Mouse (Mus musculus): ENCODE measurements around the gene Gse1. TPM values are rescaled to one million over a fixed set of nuclear protein-coding genes. Genes with fewer than 3 reads are reported as not detected.

Gene Gse1
- total and polyA plus RNA-seq, 3 experiments, result 12.1 to 24.3 (median 21.0) TPM

- Histone ChIP-seq H3K9ac (ENCODE audit: low read depth, low read length) (no peak overlapping the region), H3K36me3 (ENCODE audit: control insufficient read depth, insufficient read depth, low read length) (no peaks in the 10 kb centered on the region)
Observed at GRCm38 (mm10) chr8:120190107-120190809, 38.0 kb upstream of the Gse1 start.

GRCm38 (mm10) chr8:120190810-120191413, 37.3 kb upstream of the Gse1 start:
- no peak for TF ChIP-seq POLR2A (IDR thresholded peaks at IDR 0.05; ENCODE audit: insufficient read depth, low read depth, low read length)
- peak; percentile 20; the same call in 1 of the 2 replicates for TF ChIP-seq CTCF (IDR thresholded peaks at IDR 0.05)
- TF ChIP-seq EP300 (IDR thresholded peaks at IDR 0.05; ENCODE audit: insufficient read depth, low read depth, low read length), result peak; percentile 57; the same call in 1 of the 2 replicates
- WGBS, result 23% methylated on average over 20 of the region's 20 CpGs
- intact Hi-C loops (cut with DNase I), result no loop called here
- H3K4me1 ChIP-seq (ENCODE audit: control insufficient read depth, insufficient read depth, low read length), result peaks cover 33% of the 10 kb centered on the region
- H3K27ac ChIP-seq, result peak overlapping the region; percentile 89
- no peaks in the 10 kb centered on the region for H3K79me2 ChIP-seq (replicated peaks; ENCODE audit: control insufficient read depth, insufficient read depth, low read length)
- H3K9ac ChIP-seq (ENCODE audit: low read depth, low read length), result peak overlapping the region; percentile 86
- H3K36me3 ChIP-seq (ENCODE audit: control insufficient read depth, insufficient read depth, low read length), result no peaks in the 10 kb centered on the region
- H3K4me3 ChIP-seq, result peak overlapping the region; percentile 5; the same call in 1 of the 2 replicates
- no peaks in the 10 kb centered on the region for H3K27me3 ChIP-seq (ENCODE audit: control insufficient read depth, insufficient read depth, low read length)
- peak; percentile 96 to 98 for DNase-seq

More at GRCm38 (mm10) chr8:120190107-120190809, 38.0 kb upstream of the Gse1 start:
- TF ChIP-seq EP300 (IDR thresholded peaks at IDR 0.05; ENCODE audit: insufficient read depth, low read depth, low read length), result no peak
- TF ChIP-seq POLR2A (IDR thresholded peaks at IDR 0.05; ENCODE audit: insufficient read depth, low read depth, low read length), result no peak
- no peak for TF ChIP-seq CTCF (IDR thresholded peaks at IDR 0.05)
- intact Hi-C loops (cut with DNase I), result no loop called here
- Histone ChIP-seq H3K4me3 (no peak overlapping the region), H3K27ac (peak overlapping the region; percentile 89), H3K27me3 (ENCODE audit: control insufficient read depth, insufficient read depth, low read length) (no peaks in the 10 kb centered on the region), H3K79me2 (replicated peaks; ENCODE audit: control insufficient read depth, insufficient read depth, low read length) (no peaks in the 10 kb centered on the region), H3K4me1 (ENCODE audit: control insufficient read depth, insufficient read depth, low read length) (peaks cover 39% of the 10 kb centered on the region)
- 86% methylated on average over 17 of the region's 17 CpGs for WGBS
- peak in 1 of 2 experiments; percentile 38 for DNase-seq

GRCm38 (mm10) chr8:120191633-120192032, 36.6 kb upstream of the Gse1 start:
- intact Hi-C loops (cut with DNase I), result no loop called here
- 66% methylated on average over 5 of the region's 5 CpGs for WGBS
- H3K36me3 ChIP-seq (ENCODE audit: control insufficient read depth, insufficient read depth, low read length), result no peaks in the 10 kb centered on the region
- H3K79me2 ChIP-seq (replicated peaks; ENCODE audit: control insufficient read depth, insufficient read depth, low read length), result no peaks in the 10 kb centered on the region
- no peak for DNase-seq
- no peak overlapping the region for H3K4me3 ChIP-seq
- peak overlapping the region; percentile 89 for H3K27ac ChIP-seq
- peaks cover 27% of the 10 kb centered on the region for H3K4me1 ChIP-seq (ENCODE audit: control insufficient read depth, insufficient read depth, low read length)
- H3K9ac ChIP-seq (ENCODE audit: low read depth, low read length), result peak overlapping the region; percentile 3; the same call in 1 of the 2 replicates
- H3K27me3 ChIP-seq (ENCODE audit: control insufficient read depth, insufficient read depth, low read length), result no peaks in the 10 kb centered on the region
- no peak for TF ChIP-seq POLR2A (IDR thresholded peaks at IDR 0.05; ENCODE audit: insufficient read depth, low read depth, low read length)
- TF ChIP-seq EP300 (IDR thresholded peaks at IDR 0.05; ENCODE audit: insufficient read depth, low read depth, low read length), result no peak
- no peak for TF ChIP-seq CTCF (IDR thresholded peaks at IDR 0.05)

- no peak for DNase-seq
- Histone ChIP-seq H3K79me2 (replicated peaks; ENCODE audit: control insufficient read depth, insufficient read depth, low read length) (no peaks in the 10 kb centered on the region), H3K36me3 (ENCODE audit: control insufficient read depth, insufficient read depth, low read length) (no peaks in the 10 kb centered on the region), H3K27ac (no peak overlapping the region; the same call in 1 of the 2 replicates), H3K27me3 (ENCODE audit: control insufficient read depth, insufficient read depth, low read length) (no peaks in the 10 kb centered on the region), H3K4me3 (no peak overlapping the region), H3K4me1 (ENCODE audit: control insufficient read depth, insufficient read depth, low read length) (peaks cover 23% of the 10 kb centered on the region), H3K9ac (ENCODE audit: low read depth, low read length) (no peak overlapping the region)
- intact Hi-C loops (cut with DNase I), result no loop called here
- no peak for TF ChIP-seq POLR2A (IDR thresholded peaks at IDR 0.05; ENCODE audit: insufficient read depth, low read depth, low read length)
- no peak for TF ChIP-seq CTCF (IDR thresholded peaks at IDR 0.05)
- TF ChIP-seq EP300 (IDR thresholded peaks at IDR 0.05; ENCODE audit: insufficient read depth, low read depth, low read length), result no peak
- WGBS, result 97% methylated on average over 5 of the region's 5 CpGs
Observed at GRCm38 (mm10) chr8:120192118-120192517, 36.1 kb upstream of the Gse1 start.

- DNase-seq, result no peak
- Histone ChIP-seq H3K27me3 (ENCODE audit: control insufficient read depth, insufficient read depth, low read length) (no peaks in the 10 kb centered on the region), H3K79me2 (replicated peaks; ENCODE audit: control insufficient read depth, insufficient read depth, low read length) (no peaks in the 10 kb centered on the region), H3K4me1 (ENCODE audit: control insufficient read depth, insufficient read depth, low read length) (peaks cover 6% of the 10 kb centered on the region), H3K9ac (ENCODE audit: low read depth, low read length) (no peak overlapping the region), H3K27ac (no peak overlapping the region), H3K4me3 (no peak overlapping the region), H3K36me3 (ENCODE audit: control insufficient read depth, insufficient read depth, low read length) (no peaks in the 10 kb centered on the region)
- no peak for TF ChIP-seq POLR2A (IDR thresholded peaks at IDR 0.05; ENCODE audit: insufficient read depth, low read depth, low read length)
- no peak for TF ChIP-seq CTCF (IDR thresholded peaks at IDR 0.05)
- no peak for TF ChIP-seq EP300 (IDR thresholded peaks at IDR 0.05; ENCODE audit: insufficient read depth, low read depth, low read length)
- intact Hi-C loops (cut with DNase I), result no loop called here
- 89% methylated on average over 6 of the region's 6 CpGs for WGBS
Observed at GRCm38 (mm10) chr8:120201351-120201750, 26.9 kb upstream of the Gse1 start.

- intact Hi-C loops (cut with DNase I), result no loop called here
- H3K27ac ChIP-seq, result no peak overlapping the region
- DNase-seq, result no peak
Observed at GRCm38 (mm10) chr8:120202546-120202945, 25.7 kb upstream of the Gse1 start.

More at GRCm38 (mm10) chr8:120202546-120202945, 25.7 kb upstream of the Gse1 start:
- no peaks in the 10 kb centered on the region for H3K79me2 ChIP-seq (replicated peaks; ENCODE audit: control insufficient read depth, insufficient read depth, low read length)
- no peak overlapping the region for H3K9ac ChIP-seq (ENCODE audit: low read depth, low read length)
- WGBS, result 44% methylated on average over 3 of the region's 3 CpGs
- TF ChIP-seq EP300 (IDR thresholded peaks at IDR 0.05; ENCODE audit: insufficient read depth, low read depth, low read length), result 0 out of 2 replicates have a peak, but pooled peaks have one; percentile 17
- no peak for TF ChIP-seq CTCF (IDR thresholded peaks at IDR 0.05)
- no peaks in the 10 kb centered on the region for H3K36me3 ChIP-seq (ENCODE audit: control insufficient read depth, insufficient read depth, low read length)
- peaks cover 6% of the 10 kb centered on the region for H3K4me1 ChIP-seq (ENCODE audit: control insufficient read depth, insufficient read depth, low read length)
- H3K4me3 ChIP-seq, result no peak overlapping the region
- H3K27me3 ChIP-seq (ENCODE audit: control insufficient read depth, insufficient read depth, low read length), result no peaks in the 10 kb centered on the region

Data from heart, adult 2 months (tissue).